Mouse (Mus musculus): Measurements from ENCODE around the gene Elfn2.

DNA sequence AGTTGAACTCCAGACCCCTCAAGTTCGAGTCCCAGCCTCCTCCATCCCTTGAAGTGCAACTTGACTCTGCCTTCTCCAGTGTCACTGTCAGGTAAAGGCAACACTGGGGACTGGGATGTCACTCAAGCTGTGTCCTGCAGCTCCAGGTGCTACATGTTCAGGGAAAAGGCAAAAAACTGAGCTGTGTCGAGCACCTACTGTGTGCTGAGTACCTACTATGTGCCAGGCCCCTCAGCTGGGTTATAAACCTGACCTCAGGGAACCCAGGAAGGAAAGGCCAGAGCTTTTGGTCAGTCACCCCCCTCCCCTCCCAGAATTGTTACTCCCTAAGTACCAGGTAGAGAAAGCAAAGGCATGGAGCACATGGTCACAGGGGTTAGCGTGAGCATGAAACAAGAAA lies 19.1 kb downstream of the Elfn2 start:
- TF ChIP-seq CTCF (IDR thresholded peaks at IDR 0.05; ENCODE audit: low read depth) (no peak), EP300 (optimal IDR thresholded peaks at IDR 0.05) (no peak)
